Mouse (Mus musculus): ENCODE data around the gene Cmtm4. TPM values are rescaled to one million over a fixed set of nuclear protein-coding genes. Genes with fewer than 3 reads are reported as not detected.
"Not testable (repeated sequence)": the region's sequence is repeated elsewhere in the genome, so short reads cannot be mapped to it uniquely, and the experiment has no call there.

Gene Cmtm4
- total RNA-seq, 2 experiments from 2014 or later: 12.1 to 13.6 TPM

GRCm38 (mm10) chr8:104301577-104301976 is 94.0 kb downstream of the Cmtm4 start:
- peak; percentile 5 to 26 for DNase-seq
- intact Hi-C loops (cut with DNase I): not testable (repeated sequence)

Other genes with a start within 250 kb of the Cmtm4 start
- 1 to 10 TPM; 1.1 to 2.0 TPM for gene Bean1, start 225.4 kb downstream of the Cmtm4 start, total RNA-seq (2021)
- 1 to 10 TPM; 6.3 to 7.8 TPM for gene Tk2, start 147.2 kb downstream of the Cmtm4 start, total RNA-seq (2021)
- 1 to 10 TPM; 5.4 to 7.5 TPM for gene Cklf, start 144.9 kb downstream of the Cmtm4 start, total RNA-seq (2021)
- gene Cmtm2a, start 102.6 kb downstream of the Cmtm4 start, total RNA-seq (2021): not detected
- not detected for gene Gm45711, start 85.7 kb downstream of the Cmtm4 start, total RNA-seq (2021)
- not detected for gene Cmtm1, start 85.7 kb downstream of the Cmtm4 start, total RNA-seq (2021)
- gene Gm11020, start 74.2 kb downstream of the Cmtm4 start, total RNA-seq (2021): not detected
- not detected for gene Cmtm2b, start 73.6 kb downstream of the Cmtm4 start, total RNA-seq (2021)
- gene Cmtm3, start 56.4 kb downstream of the Cmtm4 start, total RNA-seq (2021): 10 to 100 TPM; 31.4 to 31.5 TPM
- 100 to 1,000 TPM; 101 to 110 TPM for gene Dync1li2, start 47.2 kb upstream of the Cmtm4 start, total RNA-seq (2021)
- not detected for gene Terb1, start 114.1 kb upstream of the Cmtm4 start, total RNA-seq (2021)
- 10 to 100 TPM; 28.3 to 30.0 TPM for gene Nae1, start 138.8 kb upstream of the Cmtm4 start, total RNA-seq (2021)
- gene Car7, start 138.9 kb upstream of the Cmtm4 start, total RNA-seq (2021): 1 to 10 TPM; 4.8 to 4.9 TPM
- 10 to 100 TPM; 17.0 to 18.2 TPM for gene Pdp2, start 195.6 kb upstream of the Cmtm4 start, total RNA-seq (2021)
- 1 to 10 TPM; 3.3 to 3.5 TPM for gene Cdh16, start 228.6 kb upstream of the Cmtm4 start, total RNA-seq (2021)
- gene Rrad, start 235.5 kb upstream of the Cmtm4 start, total RNA-seq (2021): 100 to 1,000 TPM; 198 to 203 TPM
- gene Ciao2b, start 246.2 kb upstream of the Cmtm4 start, total RNA-seq (2021): 10 to 100 TPM; 52.9 to 63.6 TPM